Mouse (Mus musculus) bone marrow macrophage, adult 2 months (primary cell): Measurements from ENCODE around the gene Fbxl18. TPM values are rescaled to one million over a fixed set of nuclear protein-coding genes. Genes with fewer than 3 reads are reported as not detected.

Experiments
- H3K27ac ChIP-seq: 2 replicates; pipeline ENCODE4 v1.5.1; 2012; ENCODE audit warnings: low read depth, low read length; ENCODE audit not compliant: insufficient read depth
- H3K4me1 ChIP-seq: 2 replicates; pipeline ENCODE4 v1.6.1; 2012; ENCODE audit warnings: low read length; ENCODE audit not compliant: control insufficient read depth, insufficient read depth
- H3K4me3 ChIP-seq: 2 replicates; pipeline ENCODE4 v1.5.1; 2012; ENCODE audit warnings: mild to moderate bottlenecking, low read length, moderate library complexity; ENCODE audit not compliant: insufficient read depth
- CTCF ChIP-seq: IDR thresholded peaks from 2 replicates; pipeline ENCODE4 v1.5.1; 2012; ENCODE audit warnings: low read depth, mild to moderate bottlenecking, low read length, moderate library complexity
- POLR2A ChIP-seq: IDR thresholded peaks from 2 replicates; pipeline ENCODE4 v1.6.1; 2012; ENCODE audit warnings: mild to moderate bottlenecking, low read depth, low read length, borderline replicate concordance
- polyA plus RNA-seq: library from polyadenylated mRNA; stranded (reverse); fragments of >200 nt; gene quantifications from 2 replicates; pipeline ENCODE4 v1.2.4, GENCODE M21; 2012; ENCODE audit not compliant: missing spikeins, insufficient read depth, insufficient read length

The Fbxl18 gene
- 9.0 and 12.5 TPM in 2 replicates for polyA plus RNA-seq

- H3K4me3 ChIP-seq: peak within 1 kb of the TSS; percentile 93
- no peak for TF ChIP-seq POLR2A
- TF ChIP-seq CTCF: no peak
- H3K27ac ChIP-seq: peak within 1 kb of the TSS; percentile 89
- peaks cover 10% of the 10 kb centered on the region for H3K4me1 ChIP-seq
Observed at GRCm38 (mm10) chr5:142894918-142895613, at the start of gene Fbxl18. Gene Fbxl18, minus strand, starts transcription at chr5:142895421.

- Histone ChIP-seq H3K4me3 (no peak overlapping the region), H3K27ac (no peak overlapping the region), H3K4me1 (0 out of 2 replicates have a peak, but pooled peaks cover 3% of the 10 kb centered on the region)
- TF ChIP-seq CTCF (no peak), POLR2A (no peak)
Observed at GRCm38 (mm10) chr5:142940393-142940792, 45.2 kb upstream of the Fbxl18 start.

DNA sequence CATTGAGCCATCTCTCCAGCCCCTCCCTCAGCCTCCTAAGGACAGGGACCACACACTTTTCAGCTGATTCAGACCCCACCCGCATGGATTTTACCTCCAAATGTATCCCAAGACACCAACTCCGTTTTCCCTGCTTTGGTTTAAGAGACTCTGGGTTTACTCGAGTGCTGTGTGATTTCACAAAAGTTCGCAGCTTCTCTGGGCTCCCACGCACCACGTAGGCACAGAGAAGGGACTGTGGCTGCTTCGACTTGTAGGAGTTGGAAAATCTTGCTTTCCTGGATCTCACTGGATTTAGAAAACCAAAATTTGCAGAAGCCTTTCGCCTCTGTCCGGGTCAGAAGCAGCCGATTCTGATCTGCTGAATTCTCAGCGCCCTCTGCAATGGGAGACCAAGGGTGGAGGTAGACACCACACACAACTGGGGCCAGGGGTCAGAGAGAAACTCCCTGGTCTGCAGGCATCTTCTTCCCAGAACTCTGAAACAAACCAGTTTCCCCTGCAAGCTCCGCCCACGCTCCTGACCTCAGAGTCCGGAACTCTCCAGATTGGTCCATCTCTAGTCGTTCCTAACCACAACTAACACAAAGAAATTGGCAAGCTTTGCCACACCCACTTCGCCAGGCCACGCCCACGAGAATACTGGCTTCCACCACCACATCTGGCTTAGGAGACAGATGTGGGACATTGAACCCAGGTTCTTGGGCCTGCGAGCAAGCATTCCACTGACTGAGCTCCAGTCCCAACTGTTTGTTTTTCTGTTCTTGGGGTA is 42.9 kb upstream of the Fbxl18 start:
- Histone ChIP-seq H3K4me3 (no peak overlapping the region), H3K27ac (no peak overlapping the region), H3K4me1 (0 out of 2 replicates have a peak, but pooled peaks cover 3% of the 10 kb centered on the region)
- TF ChIP-seq CTCF: no peak
- TF ChIP-seq POLR2A: no peak

- H3K27ac ChIP-seq: no peak overlapping the region
- peaks cover 5% of the 10 kb centered on the region; the same call in 1 of the 2 replicates for H3K4me1 ChIP-seq
- TF ChIP-seq POLR2A (no peak), CTCF (peak; percentile 93)
- no peak overlapping the region; the same call in 1 of the 2 replicates for H3K4me3 ChIP-seq
Observed at GRCm38 (mm10) chr5:142936336-142936719, 41.1 kb upstream of the Fbxl18 start.

DNA sequence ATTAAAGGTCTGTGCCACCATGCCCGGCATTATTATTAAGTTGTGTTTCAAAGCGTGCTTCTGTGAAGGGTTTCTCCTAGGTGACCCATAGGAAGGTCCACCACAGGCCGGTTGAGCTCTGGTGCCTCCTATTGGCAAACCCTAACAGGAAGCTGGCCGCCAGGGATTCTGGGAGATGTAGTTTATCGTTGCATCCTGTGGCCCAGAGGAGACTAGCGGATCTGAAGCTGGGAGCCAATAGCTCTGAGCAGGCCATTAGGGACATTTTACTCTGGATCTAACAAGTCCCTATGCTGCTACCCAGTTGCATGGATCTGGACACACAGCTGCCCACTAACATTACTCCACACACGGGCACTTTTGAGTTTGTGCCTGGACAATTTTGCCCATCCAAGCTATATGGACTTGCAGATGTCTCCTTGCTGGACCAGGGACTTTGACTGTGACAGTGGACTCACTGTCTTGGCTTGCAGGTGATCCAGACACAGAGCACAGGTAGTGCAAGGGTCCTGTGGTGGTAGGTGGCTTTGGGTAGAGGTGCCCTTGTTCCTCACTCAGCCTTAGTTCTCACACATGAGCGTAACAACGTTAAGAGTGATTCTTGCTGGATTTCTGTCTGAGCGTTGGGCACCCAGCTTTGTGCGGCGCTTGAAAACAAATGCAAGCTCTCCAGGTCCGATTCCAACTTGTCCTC is 40.6 kb upstream of the Fbxl18 start:
- Histone ChIP-seq H3K27ac (no peak overlapping the region), H3K4me3 (no peak overlapping the region; the same call in 1 of the 2 replicates), H3K4me1 (peaks cover 9% of the 10 kb centered on the region; the same call in 1 of the 2 replicates)
- TF ChIP-seq CTCF (no peak), POLR2A (no peak)

DNA sequence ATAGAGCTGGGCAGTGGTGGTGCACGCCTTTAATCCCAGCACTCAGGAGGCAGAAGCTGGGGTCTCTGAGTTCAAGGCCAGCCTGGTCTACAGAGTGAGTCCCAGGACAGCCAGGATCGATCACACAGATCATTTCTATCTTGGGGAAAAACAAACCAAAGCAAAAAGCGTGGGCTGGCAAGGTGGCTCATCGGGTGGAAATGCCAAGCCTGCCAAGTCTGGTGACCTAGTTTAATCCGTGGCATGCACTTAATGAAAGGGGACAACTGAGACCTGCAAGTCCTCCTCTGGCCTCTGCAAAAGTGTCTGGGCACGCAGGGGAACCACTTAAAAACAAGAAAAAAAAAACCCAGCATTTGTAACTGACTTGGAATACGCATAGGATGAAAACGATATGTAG is 37.5 kb upstream of the Fbxl18 start:
- TF ChIP-seq CTCF: no peak
- no peak for TF ChIP-seq POLR2A
- Histone ChIP-seq H3K4me3 (no peak overlapping the region), H3K27ac (no peak overlapping the region), H3K4me1 (peaks cover 24% of the 10 kb centered on the region)

DNA sequence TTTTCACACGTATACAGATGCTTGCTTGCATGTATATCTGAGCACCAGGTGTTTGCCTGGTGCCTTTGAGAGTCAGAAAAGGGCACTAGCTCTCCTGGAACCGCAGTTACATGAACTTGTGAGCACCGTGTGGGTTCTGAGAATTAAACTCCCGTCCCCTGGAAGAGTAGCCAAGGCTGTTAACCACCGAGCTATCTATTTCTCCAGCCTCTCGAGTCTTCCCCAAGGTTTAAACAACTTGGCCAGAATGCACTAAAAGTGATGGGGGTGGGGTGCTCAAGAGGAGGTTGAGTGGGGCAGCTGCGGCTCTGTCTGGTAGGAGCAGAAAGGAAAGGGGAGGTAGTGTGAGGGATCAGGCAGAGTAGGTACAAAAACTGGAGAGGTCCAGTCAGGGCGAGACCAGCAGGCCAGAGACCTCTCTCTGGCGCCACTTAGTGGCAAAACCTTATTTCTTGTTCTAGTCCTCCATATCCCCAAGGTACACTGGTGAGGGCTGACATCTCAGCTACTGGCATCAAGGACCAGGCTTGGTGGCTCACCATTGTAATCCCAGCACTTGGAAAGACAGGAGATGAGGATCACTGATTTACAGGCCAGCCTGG is 37.0 kb upstream of the Fbxl18 start:
- TF ChIP-seq CTCF (no peak; the same call in 1 of the 2 replicates), POLR2A (no peak)
- no peak overlapping the region for H3K27ac ChIP-seq
- H3K4me3 ChIP-seq: peak overlapping the region; percentile 34
- peaks cover 27% of the 10 kb centered on the region for H3K4me1 ChIP-seq

- Histone ChIP-seq H3K4me3 (no peak overlapping the region), H3K4me1 (peaks cover 35% of the 10 kb centered on the region), H3K27ac (no peak overlapping the region)
- no peak for TF ChIP-seq POLR2A
- no peak for TF ChIP-seq CTCF
Observed at GRCm38 (mm10) chr5:142931241-142931745, 36.1 kb upstream of the Fbxl18 start.

- Histone ChIP-seq H3K27ac (peak overlapping the region; percentile 90), H3K4me1 (peaks cover 41% of the 10 kb centered on the region), H3K4me3 (peak overlapping the region; percentile 71)
- TF ChIP-seq CTCF (no peak), POLR2A (no peak)
Observed at GRCm38 (mm10) chr5:142929400-142929752, 34.2 kb upstream of the Fbxl18 start.
